In the genomic region with DNA sequence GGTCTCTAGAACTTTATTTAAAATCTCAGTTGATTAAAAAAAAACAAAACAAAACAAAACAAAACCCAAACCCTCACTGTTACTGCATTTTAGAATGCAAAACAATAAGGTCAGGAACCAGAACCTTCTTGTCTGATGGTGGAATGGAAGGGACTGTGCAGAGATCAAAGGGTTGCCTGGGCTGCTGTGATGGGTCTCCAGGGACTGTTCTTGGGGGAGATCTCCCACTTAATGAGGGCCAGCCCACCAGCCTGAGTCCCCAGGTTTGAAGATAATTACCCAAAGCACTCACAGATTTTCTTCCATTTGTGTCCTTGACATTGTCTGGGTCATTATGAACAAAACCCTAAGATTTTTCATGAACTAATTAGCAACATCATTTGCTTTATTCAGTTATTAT, we compare ENCODE assay signal across 30 mouse cellular contexts. TPM values are rescaled to one million over a fixed set of nuclear protein-coding genes. Genes with fewer than 3 reads are reported as not detected.
DNase-seq lines count a peak whose midpoint lies in the region; ATAC-seq and TF ChIP-seq lines count a peak whose summit lies in the region.
"Had no signal": no experiment of that assay in that cellular context is flagged by ENCODE, and none has a peak within 500 bp of the region (broad histone marks: within the 10 kb centered on the region; RNA-seq: fewer than 3 reads in every experiment).

No protein-coding gene starts in this region.

- no peak overlapping the region for H3K4me3 ChIP-seq in midbrain, embryonic 11.5 days (ENCODE audit: low read depth, low read length)
- H3K4me3 ChIP-seq in midbrain, embryonic 10.5 days: no peak overlapping the region
- no peak overlapping the region for H3K4me3 ChIP-seq in midbrain, embryonic 13.5 days (replicated peaks)
- no peak overlapping the region for H3K4me3 ChIP-seq in midbrain, postnatal 0 days (ENCODE audit: low read depth, low read length)
- H3K4me3 ChIP-seq in hindbrain, embryonic 13.5 days: no peak overlapping the region
- H3K4me3 ChIP-seq: embryonic facial prominence, embryonic 12.5 days; forebrain, embryonic 13.5 days; forebrain, embryonic 15.5 days had no signal

- no peak overlapping the region for H3K27ac ChIP-seq in midbrain, embryonic 11.5 days (ENCODE audit: low read depth, low read length)
- no peak overlapping the region for H3K27ac ChIP-seq in midbrain, embryonic 10.5 days (replicated peaks)
- H3K27ac ChIP-seq in midbrain, embryonic 13.5 days: peak overlapping the region; percentile 4; the same call in 1 of the 2 replicates
- H3K27ac ChIP-seq in midbrain, postnatal 0 days (ENCODE audit: low read depth, low read length): no peak overlapping the region
- H3K27ac ChIP-seq in hindbrain, embryonic 13.5 days: no peak overlapping the region
- H3K27ac ChIP-seq: embryonic facial prominence, embryonic 12.5 days; forebrain, embryonic 13.5 days; forebrain, embryonic 15.5 days had no signal

- no peak overlapping the region for H3K9ac ChIP-seq in midbrain, embryonic 11.5 days (ENCODE audit: low read length)
- no peak overlapping the region for H3K9ac ChIP-seq in midbrain, embryonic 13.5 days (replicated peaks)
- H3K9ac ChIP-seq in midbrain, postnatal 0 days (replicated peaks; ENCODE audit: low read length, poor library complexity, severe bottlenecking): no peak overlapping the region
- no peak overlapping the region for H3K9ac ChIP-seq in hindbrain, embryonic 13.5 days
- H3K9ac ChIP-seq: embryonic facial prominence, embryonic 12.5 days; forebrain, embryonic 13.5 days; forebrain, embryonic 15.5 days; forebrain, postnatal 0 days had no signal

- ATAC-seq in midbrain, embryonic 11.5 days (ENCODE audit: low FRiP score): peak; percentile 64; the same call in 1 of the 2 replicates
- peak; percentile 79 for ATAC-seq in midbrain, embryonic 13.5 days
- no peak for ATAC-seq in midbrain, postnatal 0 days (ENCODE audit: low FRiP score)
- no peak for ATAC-seq in hindbrain, embryonic 13.5 days (ENCODE audit: low FRiP score)
- ATAC-seq: activated CD4-positive, CD25-positive, alpha-beta regulatory T cell, adult 4 months; CD4-positive, CD25-positive, alpha-beta regulatory T cell, adult 4 months; forebrain, embryonic 13.5 days; forebrain, embryonic 15.5 days; forebrain, postnatal 0 days; Patski had no signal

- H3K9me3 ChIP-seq in midbrain, embryonic 11.5 days (ENCODE audit: control insufficient read depth, low read length): no peaks in the 10 kb centered on the region
- H3K9me3 ChIP-seq in midbrain, embryonic 10.5 days (replicated peaks): no peaks in the 10 kb centered on the region
- no peaks in the 10 kb centered on the region for H3K9me3 ChIP-seq in midbrain, embryonic 13.5 days
- H3K9me3 ChIP-seq in midbrain, postnatal 0 days (ENCODE audit: low read length): no peaks in the 10 kb centered on the region
- no peaks in the 10 kb centered on the region for H3K9me3 ChIP-seq in hindbrain, embryonic 13.5 days
- H3K9me3 ChIP-seq: embryonic facial prominence, embryonic 12.5 days; forebrain, embryonic 13.5 days; forebrain, embryonic 15.5 days had no signal

- TF ChIP-seq POLR2A in brain, embryonic 14.5 days (IDR thresholded peaks at IDR 0.05; ENCODE audit: borderline replicate concordance, extremely low read depth, insufficient read depth, insufficient read length, poor library complexity, severe bottlenecking): no peak

- H3K27me3 ChIP-seq in midbrain, embryonic 11.5 days (ENCODE audit: control insufficient read depth, insufficient read depth, low read length): no peaks in the 10 kb centered on the region
- no peaks in the 10 kb centered on the region for H3K27me3 ChIP-seq in midbrain, embryonic 10.5 days (ENCODE audit: low read depth, poor library complexity, severe bottlenecking)
- H3K27me3 ChIP-seq in midbrain, embryonic 13.5 days: no peaks in the 10 kb centered on the region
- no peaks in the 10 kb centered on the region for H3K27me3 ChIP-seq in midbrain, postnatal 0 days (ENCODE audit: insufficient read depth, low read length)
- H3K27me3 ChIP-seq in hindbrain, embryonic 13.5 days: no peaks in the 10 kb centered on the region
- H3K27me3 ChIP-seq: CH12.LX; embryonic facial prominence, embryonic 12.5 days; forebrain, embryonic 13.5 days; forebrain, embryonic 15.5 days had no signal

- H3K4me1 ChIP-seq in midbrain, embryonic 11.5 days (ENCODE audit: control insufficient read depth, insufficient read depth, low read length): peaks cover 2% of the 10 kb centered on the region; the same call in 1 of the 2 replicates
- H3K4me1 ChIP-seq in midbrain, embryonic 10.5 days: peaks cover 8% of the 10 kb centered on the region
- H3K4me1 ChIP-seq in midbrain, embryonic 13.5 days (replicated peaks): peaks cover 29% of the 10 kb centered on the region
- no peaks in the 10 kb centered on the region for H3K4me1 ChIP-seq in midbrain, postnatal 0 days (ENCODE audit: insufficient read depth, low read length)
- peaks cover 10% of the 10 kb centered on the region for H3K4me1 ChIP-seq in hindbrain, embryonic 13.5 days (replicated peaks)

- no peaks in the 10 kb centered on the region for H3K36me3 ChIP-seq in midbrain, embryonic 11.5 days (ENCODE audit: control insufficient read depth, insufficient read depth, low read length)
- H3K36me3 ChIP-seq in midbrain, embryonic 10.5 days: no peaks in the 10 kb centered on the region
- no peaks in the 10 kb centered on the region for H3K36me3 ChIP-seq in midbrain, embryonic 13.5 days
- H3K36me3 ChIP-seq in midbrain, postnatal 0 days (ENCODE audit: insufficient read depth, low read length): no peaks in the 10 kb centered on the region
- no peaks in the 10 kb centered on the region for H3K36me3 ChIP-seq in hindbrain, embryonic 13.5 days
- H3K36me3 ChIP-seq: embryonic facial prominence, embryonic 12.5 days; forebrain, embryonic 15.5 days; G1E had no signal

- H3K4me2 ChIP-seq in midbrain, embryonic 11.5 days: no peak overlapping the region
- H3K4me2 ChIP-seq in midbrain, embryonic 13.5 days (replicated peaks): no peak overlapping the region
- no peak overlapping the region for H3K4me2 ChIP-seq in midbrain, postnatal 0 days (ENCODE audit: low read depth, low read length, poor library complexity, severe bottlenecking)
- no peak overlapping the region for H3K4me2 ChIP-seq in hindbrain, embryonic 13.5 days
- H3K4me2 ChIP-seq: embryonic facial prominence, embryonic 12.5 days; forebrain, embryonic 13.5 days; forebrain, embryonic 15.5 days had no signal

- TF ChIP-seq CTCF in midbrain, postnatal 0 days (IDR thresholded peaks at IDR 0.05): no peak
- no peak for TF ChIP-seq CTCF in brain, embryonic 14.5 days (IDR thresholded peaks at IDR 0.05; ENCODE audit: borderline replicate concordance, extremely low read depth, insufficient read depth, insufficient read length)

- DNase-seq in embryo, embryonic 10.5 days (ENCODE audit: low spot score): peak; percentile 16
- no peak for DNase-seq in embryo, embryonic 9.5 days (ENCODE audit: extremely low spot score)
- DNase-seq in midbrain, embryonic 11.5 days (ENCODE audit: low spot score, missing footprints): peak; percentile 79
- DNase-seq in midbrain, embryonic 10.5 days (ENCODE audit: low spot score): no peak
- DNase-seq in midbrain, postnatal 0 days (ENCODE audit: low spot score): no peak
- DNase-seq in brain, embryonic 14.5 days (ENCODE audit: low read depth): peak; percentile 57
- DNase-seq: adrenal gland, adult 8-10 months; adrenal gland, postnatal 14 days; adrenal gland, postnatal 36 days; B cell, adult 2 months; cerebellum, adult 11 months; cerebellum, adult 18-20 months; cerebellum, adult 8-10 months; cerebellum, adult 9-11 months; cerebellum, postnatal 14 days; cerebellum, postnatal 36 days; forebrain, postnatal 0 days had no signal

RNA-seq across cellular contexts. Expression of a gene that starts 4.8 kb away (rescaled TPM):
- 0.23 and 0.34 TPM in 2 replicates for polyA plus RNA-seq in midbrain, embryonic 11.5 days (2014; fragmentation: Nextera tagmentation; extraction: Ambion mirVana)
- polyA plus RNA-seq in midbrain, embryonic 10.5 days (2016; fragmentation: Nextera tagmentation; extraction: Ambion mirVana): 0.20 and 0.52 TPM in 2 replicates
- polyA plus RNA-seq in midbrain, embryonic 13.5 days (2015; fragmentation: Nextera tagmentation; extraction: Ambion mirVana): 1.3 and 1.8 TPM in 2 replicates
- total RNA-seq in midbrain, postnatal 0 days (2014; rRNA removed): 0.47 and 1.5 TPM in 2 replicates
- polyA plus RNA-seq in midbrain, postnatal 0 days (2015; fragmentation: Nextera tagmentation; extraction: Ambion mirVana): 0.22 and 0.42 TPM in 2 replicates
- 0.38 and 0.77 TPM in 2 replicates for polyA plus RNA-seq in brain, embryonic 14.5 days (2012; rRNA removed)
- 0.66 and 1.4 TPM in 2 replicates for polyA plus RNA-seq in hindbrain, embryonic 13.5 days (2015; fragmentation: Nextera tagmentation; extraction: Ambion mirVana)
- total RNA-seq: adrenal gland, adult 18-20 months; adrenal gland, adult 8-10 months; adrenal gland, postnatal 14 days; adrenal gland, postnatal 36 days; common myeloid progenitor, adult 5-6 weeks had no signal
- polyA plus RNA-seq: activated CD4-positive, CD25-positive, alpha-beta regulatory T cell, adult 4 months; CD4-positive, CD25-positive, alpha-beta regulatory T cell, adult 4 months; embryonic facial prominence, embryonic 14.5 days; G1E; Patski had no signal

RNA-seq across cellular contexts. Expression of a gene that starts 4.8 kb away (rescaled TPM):
- polyA plus RNA-seq in midbrain, embryonic 11.5 days (2014; fragmentation: Nextera tagmentation; extraction: Ambion mirVana): 2.6 and 3.5 TPM in 2 replicates
- polyA plus RNA-seq in midbrain, embryonic 10.5 days (2016; fragmentation: Nextera tagmentation; extraction: Ambion mirVana): 0.12 and 1.2 TPM in 2 replicates
- 5.8 and 9.6 TPM in 2 replicates for polyA plus RNA-seq in midbrain, embryonic 13.5 days (2015; fragmentation: Nextera tagmentation; extraction: Ambion mirVana)
- 5.7 and 12.5 TPM in 2 replicates for total RNA-seq in midbrain, postnatal 0 days (2014; rRNA removed)
- polyA plus RNA-seq in midbrain, postnatal 0 days (2015; fragmentation: Nextera tagmentation; extraction: Ambion mirVana): 3.9 and 4.5 TPM in 2 replicates
- polyA plus RNA-seq in brain, embryonic 14.5 days (2012; rRNA removed): 5.4 and 7.6 TPM in 2 replicates
- polyA plus RNA-seq in hindbrain, embryonic 13.5 days (2015; fragmentation: Nextera tagmentation; extraction: Ambion mirVana): 3.4 and 3.6 TPM in 2 replicates
- total RNA-seq: adrenal gland, adult 18-20 months; adrenal gland, adult 8-10 months; adrenal gland, postnatal 14 days; adrenal gland, postnatal 36 days; common myeloid progenitor, adult 5-6 weeks; G1E had no signal
- polyA plus RNA-seq: activated CD4-positive, CD25-positive, alpha-beta regulatory T cell, adult 4 months; CD4-positive, CD25-positive, alpha-beta regulatory T cell, adult 4 months; G1E; Patski had no signal

Comparison
In these comparisons a context has a peak if more than half of its experiments do, and no peak if none do; other contexts are left out.
1. DNase-seq: peak in embryo, embryonic 10.5 days (single experiment), midbrain, embryonic 11.5 days (single experiment) and brain, embryonic 14.5 days (single experiment); none in embryo, embryonic 9.5 days (single experiment), midbrain, embryonic 10.5 days (single experiment) and midbrain, postnatal 0 days (single experiment).
2. ATAC-seq: peak in midbrain, embryonic 11.5 days (single experiment) and midbrain, embryonic 13.5 days (single experiment); none in midbrain, postnatal 0 days (single experiment) and hindbrain, embryonic 13.5 days (single experiment).